Mouse (Mus musculus) CD4-positive, CD25-positive, alpha-beta regulatory T cell (primary cell): ENCODE measurements around the gene Akt1s1. TPM values are rescaled to one million over a fixed set of nuclear protein-coding genes. Genes with fewer than 3 reads are reported as not detected.

Experiments used
- polyA plus RNA-seq: library from polyadenylated mRNA; unstranded; fragments of 100-300 nt; shearing (Covaris generic); gene quantifications from one replicate; pipeline ENCODE4 v1.2.1, GENCODE M21; 2017

Akt1s1 gene
- polyA plus RNA-seq, result 35.4 TPM

GRCm38 (mm10) chr7:44848561-44849415, at the start of gene Akt1s1, which contains the start of gene Tbc1d17:
Gene Akt1s1, plus strand, starts transcription at chr7:44848991.
Gene Tbc1d17, minus strand, starts transcription at chr7:44849079.

GRCm38 (mm10) chr7:44815721-44816469, 32.9 kb upstream of the Akt1s1 start, which contains the start of the genes Nup62 and Il4i1:
Gene Nup62, plus strand, starts transcription at chr7:44816088.
Gene Il4i1, plus strand, starts transcription at chr7:44816387.

GRCm38 (mm10) chr7:44816470-44817021, 32.2 kb upstream of the Akt1s1 start, which contains the start of gene Atf5:
Gene Atf5, minus strand, starts transcription at chr7:44816658.

GRCm38 (mm10) chr7:44857042-44857552, 8.3 kb downstream of the Akt1s1 start, which contains the start of gene Pnkp:
Gene Pnkp, plus strand, starts transcription at chr7:44857139.

GRCm38 (mm10) chr7:44869697-44870528, 21.1 kb downstream of the Akt1s1 start, which contains the start of gene Ptov1:
Gene Ptov1, minus strand, starts transcription at chr7:44869788.

GRCm38 (mm10) chr7:44892276-44892921, 43.6 kb downstream of the Akt1s1 start, which contains the start of gene Med25:
Gene Med25, minus strand, starts transcription at chr7:44892712.

GRCm38 (mm10) chr7:44895593-44896434, 47.0 kb downstream of the Akt1s1 start, which contains the start of gene Fuz:
Gene Fuz, plus strand, starts transcription at chr7:44896079.

Other genes with a start within 250 kb of the Akt1s1 start
- not detected for gene Myh14, start 178.1 kb upstream of the Akt1s1 start, polyA plus RNA-seq
- gene Izumo2, start 140.2 kb upstream of the Akt1s1 start, polyA plus RNA-seq, result not detected
- 106 TPM for gene Vrk3, start 100.6 kb upstream of the Akt1s1 start, polyA plus RNA-seq
- gene Zfp473, start 97.9 kb upstream of the Akt1s1 start, polyA plus RNA-seq, result 0.71 TPM
- 43.8 TPM for gene Nup62, start 32.9 kb upstream of the Akt1s1 start, polyA plus RNA-seq
- gene Il4i1, start 32.6 kb upstream of the Akt1s1 start, polyA plus RNA-seq, result 2.3 TPM
- gene Atf5, start 32.3 kb upstream of the Akt1s1 start, polyA plus RNA-seq, result 0.39 TPM
- gene Tbc1d17, start 88 bp downstream of the Akt1s1 start, polyA plus RNA-seq, result 93.5 TPM
- gene Pnkp, start 8.1 kb downstream of the Akt1s1 start, polyA plus RNA-seq, result 105 TPM
- gene Ptov1, start 20.8 kb downstream of the Akt1s1 start, polyA plus RNA-seq, result 27.7 TPM
- gene Med25, start 43.7 kb downstream of the Akt1s1 start, polyA plus RNA-seq, result 59.3 TPM
- 45.3 TPM for gene Fuz, start 47.1 kb downstream of the Akt1s1 start, polyA plus RNA-seq
- 68.0 TPM for gene Ap2a1, start 80.5 kb downstream of the Akt1s1 start, polyA plus RNA-seq
- gene Tsks, start 94.2 kb downstream of the Akt1s1 start, polyA plus RNA-seq, result not detected
- 0.30 TPM for gene Cpt1c, start 125.9 kb downstream of the Akt1s1 start, polyA plus RNA-seq
- 175 TPM for gene Prmt1, start 137.6 kb downstream of the Akt1s1 start, polyA plus RNA-seq
- 235 TPM for gene Irf3, start 148.7 kb downstream of the Akt1s1 start, polyA plus RNA-seq
- gene Bcl2l12, start 149.7 kb downstream of the Akt1s1 start, polyA plus RNA-seq, result 35.8 TPM
- gene Scaf1, start 167.4 kb downstream of the Akt1s1 start, polyA plus RNA-seq, result 38.8 TPM
- gene Rras, start 169.0 kb downstream of the Akt1s1 start, polyA plus RNA-seq, result 24.1 TPM
- 4.0 TPM for gene Prr12, start 203.9 kb downstream of the Akt1s1 start, polyA plus RNA-seq
- gene Nosip, start 213.4 kb downstream of the Akt1s1 start, polyA plus RNA-seq, result 115 TPM
- 3.0 TPM for gene Prrg2, start 213.7 kb downstream of the Akt1s1 start, polyA plus RNA-seq
- 10.7 TPM for gene Rcn3, start 243.2 kb downstream of the Akt1s1 start, polyA plus RNA-seq